Mouse (Mus musculus) limb, embryonic 14.5 days (tissue): Measurements from ENCODE around the gene Acsbg2. TPM values are rescaled to one million over a fixed set of nuclear protein-coding genes. Genes with fewer than 3 reads are reported as not detected.

Source experiments
- ATAC-seq: fragments of 200-750 bp; cut with Nextera tagmentation; 2 replicates; pipeline ENCODE4 v1.8.0; 2017; ENCODE audit warnings: low read depth, moderate number of reproducible peaks, moderate TSS enrichment; ENCODE audit not compliant: low FRiP score
- DNase-seq: peaks from one replicate; pipeline ENCODE4 v3.0.0-alpha.2; 2015; ENCODE audit warnings: low spot score
- H3K27ac ChIP-seq: fragments of 300-500 bp; sonication (generic); replicated peaks from 2 replicates; pipeline ENCODE4 v1.5.1; 2014; ENCODE audit warnings: low read depth, mild to moderate bottlenecking, low read length, moderate library complexity, mixed read lengths
- H3K27me3 ChIP-seq: fragments of 300-500 bp; sonication (generic); 2 replicates; pipeline ENCODE4 v1.6.1; 2014; ENCODE audit warnings: low read length, mixed read lengths; ENCODE audit not compliant: control insufficient read depth, insufficient read depth
- H3K36me3 ChIP-seq: fragments of 300-500 bp; sonication (generic); 2 replicates; pipeline ENCODE4 v1.6.1; 2014; ENCODE audit warnings: mild to moderate bottlenecking, low read length, moderate library complexity, mixed read lengths; ENCODE audit not compliant: control insufficient read depth, insufficient read depth
- H3K4me1 ChIP-seq: fragments of 300-500 bp; sonication (generic); 2 replicates; pipeline ENCODE4 v1.6.1; 2014; ENCODE audit warnings: antibody characterized with exemption, low read length, mixed read lengths; ENCODE audit not compliant: control insufficient read depth, insufficient read depth
- H3K4me2 ChIP-seq: fragments of 300-500 bp; sonication (generic); replicated peaks from 2 replicates; pipeline ENCODE4 v1.6.1; 2014; ENCODE audit warnings: low read depth, mild to moderate bottlenecking, low read length, moderate library complexity; ENCODE audit not compliant: severe bottlenecking
- H3K4me3 ChIP-seq: fragments of 300-500 bp; sonication (generic); replicated peaks from 2 replicates; pipeline ENCODE4 v1.5.1; 2014; ENCODE audit warnings: low read length
- H3K9ac ChIP-seq: fragments of 300-500 bp; sonication (generic); 2 replicates; pipeline ENCODE4 v1.6.1; 2014; ENCODE audit warnings: mild to moderate bottlenecking, low read depth, low read length, moderate library complexity; ENCODE audit not compliant: severe bottlenecking
- H3K9me3 ChIP-seq: fragments of 300-500 bp; sonication (generic); 2 replicates; pipeline ENCODE4 v1.6.1; 2016; ENCODE audit warnings: low read length; ENCODE audit not compliant: control insufficient read depth
- POLR2A ChIP-seq: fragments of 200-500 bp; IDR thresholded peaks from 2 replicates; pipeline ENCODE4 v1.8.0; 2012; ENCODE audit warnings: inconsistent platforms, mild to moderate bottlenecking, moderate library complexity, borderline replicate concordance; ENCODE audit not compliant: insufficient read depth, insufficient read length; ENCODE audit errors: extremely low read depth
- WGBS: fragments of 180-500 bp; shearing (Covaris S2); extraction: QIAGEN DNeasy Blood & Tissue Kit; methylation state at CpG from one replicate; pipeline ENCODE4 v1.1.7; 2014; 5-methylcytosine and 5-hydroxymethylcytosine counted together
- polyA plus RNA-seq, 2 experiments: library from polyadenylated mRNA; depleted of rRNA in 1 of 2; stranded (reverse) in 1 of 2; unstranded in 1 of 2; fragments of >200 nt; fragmentation: Nextera tagmentation in 1 of 2; extraction: Ambion mirVana in 1 of 2; gene quantifications; 2 replicates each; pipeline versions ENCODE4 v1.2.1 to v1.2.3; 2012 to 2014

Acsbg2 gene
- polyA plus RNA-seq, 2 experiments = not detected

GRCm38 (mm10) chr17:56858922-56859321 is 15.3 kb downstream of the Acsbg2 start:
- 50% methylated on average over 7 of the region's 7 CpGs for WGBS
- TF ChIP-seq POLR2A = no peak
- no peaks in the 10 kb centered on the region for H3K27me3 ChIP-seq
- no peak overlapping the region for H3K27ac ChIP-seq
- no peak overlapping the region for H3K4me2 ChIP-seq
- H3K9ac ChIP-seq = no peak overlapping the region
- DNase-seq (no peak), ATAC-seq (no peak)
- no peaks in the 10 kb centered on the region for H3K36me3 ChIP-seq
- no peaks in the 10 kb centered on the region for H3K9me3 ChIP-seq
- H3K4me1 ChIP-seq = 0 out of 2 replicates have a peak, but pooled peaks cover 4% of the 10 kb centered on the region
- H3K4me3 ChIP-seq = no peak overlapping the region

- Histone ChIP-seq H3K27me3 (no peaks in the 10 kb centered on the region), H3K36me3 (no peaks in the 10 kb centered on the region), H3K4me2 (no peak overlapping the region), H3K4me1 (0 out of 2 replicates have a peak, but pooled peaks cover 4% of the 10 kb centered on the region), H3K27ac (no peak overlapping the region), H3K9ac (no peak overlapping the region), H3K9me3 (no peaks in the 10 kb centered on the region), H3K4me3 (no peak overlapping the region)
- ATAC-seq (no peak), DNase-seq (peak; percentile 21)
- TF ChIP-seq POLR2A = no peak
- 56% methylated on average over 4 of the region's 4 CpGs for WGBS
Measured at GRCm38 (mm10) chr17:56858216-56858615, 16.0 kb downstream of the Acsbg2 start.

- no peak for TF ChIP-seq POLR2A
- Histone ChIP-seq H3K9me3 (no peaks in the 10 kb centered on the region), H3K27ac (no peak overlapping the region), H3K27me3 (no peaks in the 10 kb centered on the region), H3K4me1 (0 out of 2 replicates have a peak, but pooled peaks cover 4% of the 10 kb centered on the region), H3K9ac (no peak overlapping the region), H3K36me3 (no peaks in the 10 kb centered on the region), H3K4me2 (no peak overlapping the region), H3K4me3 (no peak overlapping the region)
- ATAC-seq (no peak), DNase-seq (no peak)
- 80% methylated on average over 3 of the region's 3 CpGs for WGBS
Measured at GRCm38 (mm10) chr17:56855421-56855820, 18.8 kb downstream of the Acsbg2 start.

DNA sequence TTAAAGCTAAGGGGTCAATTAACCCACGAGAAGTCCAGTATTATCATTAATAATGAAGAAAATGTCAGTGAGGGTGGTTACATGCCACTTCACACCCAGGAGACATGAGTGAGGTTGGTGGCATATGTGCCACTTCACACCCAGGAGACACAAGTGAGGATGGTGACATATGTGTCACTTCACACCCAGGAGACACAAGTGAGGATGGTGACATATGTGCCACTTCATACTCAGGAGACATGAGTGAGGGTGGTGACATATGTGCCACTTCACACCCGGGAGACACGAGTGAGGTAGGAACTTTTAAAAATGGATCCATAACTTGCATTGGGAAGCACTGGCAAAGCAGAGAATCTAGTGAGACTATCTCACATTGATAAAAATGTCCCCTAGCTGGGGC is 23.1 kb downstream of the Acsbg2 start:
- Histone ChIP-seq H3K4me3 (no peak overlapping the region), H3K27me3 (no peaks in the 10 kb centered on the region), H3K4me1 (no peaks in the 10 kb centered on the region), H3K4me2 (no peak overlapping the region), H3K36me3 (no peaks in the 10 kb centered on the region), H3K9ac (no peak overlapping the region), H3K27ac (no peak overlapping the region), H3K9me3 (no peaks in the 10 kb centered on the region)
- DNase-seq (no peak), ATAC-seq (no peak)
- WGBS = 68% methylated on average over 3 of the region's 3 CpGs
- no peak for TF ChIP-seq POLR2A

DNA sequence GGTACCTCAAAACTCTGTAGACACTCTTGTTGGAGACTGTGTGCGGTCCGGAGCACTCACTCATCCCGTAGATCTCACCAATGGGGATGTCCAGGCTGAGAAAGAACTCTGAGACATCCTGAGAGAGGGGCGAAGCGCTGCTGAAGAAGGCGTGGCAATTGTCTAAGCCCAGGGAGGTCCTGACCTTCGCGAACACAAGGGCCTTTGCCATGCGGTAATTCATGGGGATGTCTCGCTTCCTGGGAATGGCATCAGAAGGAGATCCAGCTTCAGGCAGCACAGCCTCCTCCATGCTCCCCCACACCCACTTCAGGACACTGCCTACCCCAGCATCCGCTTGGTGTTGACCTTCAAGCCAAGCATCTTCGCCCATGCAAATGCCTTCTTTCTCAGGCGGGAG is 24.5 kb downstream of the Acsbg2 start:
- no peak overlapping the region for H3K4me3 ChIP-seq
- TF ChIP-seq POLR2A = no peak
- WGBS = 82% methylated on average over 13 of the region's 13 CpGs
- no peak overlapping the region for H3K27ac ChIP-seq
- ATAC-seq (no peak), DNase-seq (no peak)
- H3K27me3 ChIP-seq = no peaks in the 10 kb centered on the region
- no peak overlapping the region for H3K9ac ChIP-seq
- H3K9me3 ChIP-seq = no peaks in the 10 kb centered on the region
- H3K4me1 ChIP-seq = no peaks in the 10 kb centered on the region
- no peak overlapping the region for H3K4me2 ChIP-seq
- no peaks in the 10 kb centered on the region for H3K36me3 ChIP-seq

DNA sequence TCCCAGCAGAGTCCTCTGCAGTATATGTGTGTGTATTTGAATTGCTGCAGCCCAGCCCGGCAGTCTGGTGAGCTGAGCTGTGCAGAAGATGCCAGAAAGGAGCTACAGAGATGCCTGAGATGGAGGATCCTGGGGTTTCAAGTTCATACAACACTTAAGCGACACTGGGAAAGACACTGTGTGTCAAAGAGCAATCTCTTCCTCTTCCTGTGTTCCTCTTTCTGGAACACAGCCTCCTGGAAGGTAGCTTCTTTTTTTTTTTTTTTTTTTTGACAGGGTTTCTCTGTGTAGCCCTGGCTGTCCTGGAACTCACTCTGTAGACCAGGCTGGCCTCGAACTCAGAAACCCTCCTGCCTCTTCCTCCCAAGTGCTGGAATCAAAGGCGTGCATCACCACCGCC is 25.5 kb downstream of the Acsbg2 start:
- no peaks in the 10 kb centered on the region for H3K27me3 ChIP-seq
- no peak for DNase-seq
- no peak for ATAC-seq
- no peak overlapping the region for H3K9ac ChIP-seq
- H3K4me3 ChIP-seq = no peak overlapping the region
- H3K36me3 ChIP-seq = no peaks in the 10 kb centered on the region
- TF ChIP-seq POLR2A = no peak
- H3K27ac ChIP-seq = no peak overlapping the region
- H3K4me1 ChIP-seq = no peaks in the 10 kb centered on the region
- no peak overlapping the region for H3K4me2 ChIP-seq
- H3K9me3 ChIP-seq = no peaks in the 10 kb centered on the region
- 81% methylated on average over 5 of the region's 5 CpGs for whole genome bisulfite sequencing
